Mouse (Mus musculus) ES-E14 (cell line): ENCODE data around the gene Spa17.

Source experiments
- CHD2 ChIP-seq: IDR thresholded peaks from 2 replicates; pipeline ENCODE4 v1.6.1; 2014; ENCODE audit warnings: mild to moderate bottlenecking, low read depth, low read length, inconsistent platforms
- HCFC1 ChIP-seq: IDR thresholded peaks from 2 replicates; pipeline ENCODE4 v1.6.1; 2012; ENCODE audit warnings: low read length, inconsistent platforms, borderline replicate concordance; ENCODE audit not compliant: insufficient read depth
- MAFK ChIP-seq: IDR thresholded peaks from 2 replicates; pipeline ENCODE4 v1.6.1; 2014; ENCODE audit warnings: mild to moderate bottlenecking, low read depth, low read length, inconsistent platforms; ENCODE audit not compliant: insufficient read depth
- ZC3H11A ChIP-seq: IDR thresholded peaks from 2 replicates; pipeline ENCODE4 v1.6.1; 2012; ENCODE audit warnings: low read depth, mild to moderate bottlenecking, inconsistent platforms, low read length, borderline replicate concordance
- ZNF384 ChIP-seq: IDR thresholded peaks from 2 replicates; pipeline ENCODE4 v1.6.1; 2012; ENCODE audit warnings: low read depth, low read length, inconsistent platforms

DNA sequence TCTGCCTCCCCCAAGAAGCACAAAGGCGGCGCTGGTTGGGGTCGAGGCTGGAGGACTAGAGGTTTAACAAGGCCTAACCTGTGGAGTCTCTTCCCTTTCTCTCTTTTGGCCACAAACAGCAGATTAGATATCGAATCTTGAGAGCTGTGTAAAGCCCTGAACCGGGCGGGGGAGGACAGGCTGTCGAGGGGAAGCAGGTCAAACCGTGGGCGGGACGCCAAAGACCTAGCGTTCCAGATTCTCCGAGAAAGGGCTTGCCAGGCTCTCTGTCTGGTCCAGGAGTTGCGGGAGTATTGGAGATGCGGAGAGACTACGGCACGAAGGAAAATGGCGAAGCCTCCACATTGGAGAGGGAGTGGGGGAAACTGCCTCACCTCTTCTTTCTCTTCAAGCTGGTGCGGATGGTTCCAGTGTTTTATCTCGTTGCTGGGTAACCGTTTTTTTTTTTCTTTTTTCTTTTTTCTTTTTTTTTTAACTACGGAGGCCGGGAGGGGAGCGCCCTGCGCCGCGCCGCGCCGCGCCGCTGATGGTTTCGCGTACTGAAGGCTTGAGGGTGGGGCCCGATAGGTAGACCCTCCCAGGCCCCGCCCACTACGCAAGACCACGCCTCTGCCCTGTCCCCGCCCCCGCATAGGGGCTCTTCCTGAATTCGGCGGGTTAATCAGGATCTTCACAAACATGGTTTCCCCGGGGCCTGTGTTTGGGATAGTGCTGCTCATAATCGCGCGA, at the start of gene Spa17:
- TF ChIP-seq HCFC1 (peak; percentile 74), CHD2 (no peak), MAFK (peak; percentile 29; the same call in 1 of the 2 replicates), ZNF384 (peak; percentile 100), ZC3H11A (no peak)
